Mouse (Mus musculus) embryonic fibroblast, embryonic 13.5 days (primary cell): ENCODE measurements around the gene Ccer1.

Experiments used
- CTCF ChIP-seq: IDR thresholded peaks from 2 replicates; pipeline ENCODE4 v1.5.1; 2011; ENCODE audit warnings: mild to moderate bottlenecking, control low read depth, low read length, moderate library complexity, borderline replicate concordance; ENCODE audit not compliant: insufficient read depth
- POLR2A ChIP-seq: IDR thresholded peaks from 2 replicates; pipeline ENCODE4 v1.6.1; 2011; ENCODE audit warnings: low read depth, mild to moderate bottlenecking, control low read depth, low read length, moderate library complexity

GRCm38 (mm10) chr10:97689425-97689824 is 3.4 kb upstream of the Ccer1 start:
- TF ChIP-seq POLR2A (no peak), CTCF (no peak)
